22 mouse cellular contexts compared by ENCODE assay signal in the genomic region with DNA sequence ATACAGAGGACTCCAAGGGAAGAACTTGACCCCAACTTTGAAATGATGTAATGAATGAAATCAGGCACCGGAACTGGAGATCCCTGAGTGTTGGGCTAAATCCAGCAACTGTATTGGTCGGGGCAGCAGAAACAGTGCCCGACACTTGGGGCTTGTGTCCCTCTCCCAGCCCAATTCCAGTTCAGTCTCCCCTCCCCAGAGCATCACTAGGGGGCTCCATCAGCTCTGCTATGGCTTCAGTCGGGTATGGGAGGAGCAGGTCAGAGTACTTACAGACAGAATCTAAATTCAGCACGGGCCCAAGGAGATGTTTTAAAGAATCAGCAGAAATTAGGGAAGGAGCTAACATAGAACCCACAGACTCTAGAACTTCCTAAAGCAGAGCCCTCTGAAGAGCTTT.
DNase-seq lines count a peak whose midpoint lies in the region; ATAC-seq and TF ChIP-seq lines count a peak whose summit lies in the region.
"Had no signal": no experiment of that assay in that cellular context is flagged by ENCODE, and none has a peak within 500 bp of the region (broad histone marks: within the 10 kb centered on the region; RNA-seq: fewer than 3 reads in every experiment).

No protein-coding gene starts in this region.

- no peaks in the 10 kb centered on the region for H3K9me3 ChIP-seq in heart, embryonic 11.5 days (replicated peaks; ENCODE audit: control insufficient read depth, low read length)
- H3K9me3 ChIP-seq in ES-Bruce4 (replicated peaks; ENCODE audit: control insufficient read depth, insufficient read depth, low read length, poor library complexity, severe bottlenecking): no peaks in the 10 kb centered on the region
- H3K9me3 ChIP-seq: embryonic facial prominence, embryonic 10.5 days; G1E; liver, embryonic 15.5 days; stomach, embryonic 15.5 days had no signal

- intact Hi-C loops in heart, adult 2 months (cut with DNase I): loop anchor here (5.0 kb wide), 1 partner anchor 162 kb away; no protein-coding TSS in a partner anchor
- intact Hi-C loops in left cerebral cortex, adult 2 months (cut with DNase I): no loop called here

- TF ChIP-seq CTCF in heart, adult 2 months (IDR thresholded peaks at IDR 0.05): peak; percentile 35
- peak; percentile 22; the same call in 1 of the 2 replicates for TF ChIP-seq CTCF in left cerebral cortex, adult 2 months (IDR thresholded peaks at IDR 0.05)
- peak; percentile 80 for TF ChIP-seq CTCF in ES-Bruce4 (IDR thresholded peaks at IDR 0.05; ENCODE audit: low read depth, low read length)

- no peaks in the 10 kb centered on the region for H3K4me1 ChIP-seq in heart, adult 2 months (ENCODE audit: control insufficient read depth, insufficient read depth, low read length)
- H3K4me1 ChIP-seq in heart, embryonic 11.5 days (ENCODE audit: control insufficient read depth, insufficient read depth, low read length): peaks cover 3% of the 10 kb centered on the region; the same call in 1 of the 2 replicates
- no peaks in the 10 kb centered on the region for H3K4me1 ChIP-seq in ES-Bruce4 (ENCODE audit: control insufficient read depth, insufficient read depth, low read length)
- H3K4me1 ChIP-seq: liver, embryonic 15.5 days had no signal

- WGBS in heart, adult 2 months: 81% methylated on average over 5 of the region's 5 CpGs
- 72% methylated on average over 5 of the region's 5 CpGs for WGBS in heart, embryonic 11.5 days (ENCODE audit: insufficient replicate concordance)

- H3K79me2 ChIP-seq in heart, adult 2 months (replicated peaks; ENCODE audit: control insufficient read depth, insufficient read depth, low read length): peaks cover 2% of the 10 kb centered on the region

- H3K36me3 ChIP-seq in heart, adult 2 months (ENCODE audit: control insufficient read depth, insufficient read depth, low read length): no peaks in the 10 kb centered on the region; the same call in 1 of the 2 replicates
- H3K36me3 ChIP-seq in heart, embryonic 11.5 days (ENCODE audit: control insufficient read depth, insufficient read depth, low read length): no peaks in the 10 kb centered on the region
- H3K36me3 ChIP-seq in ES-Bruce4 (ENCODE audit: control insufficient read depth, insufficient read depth, low read length, poor library complexity, severe bottlenecking): no peaks in the 10 kb centered on the region
- H3K36me3 ChIP-seq: G1E; liver, embryonic 15.5 days; stomach, embryonic 15.5 days had no signal

- no peak overlapping the region for H3K4me2 ChIP-seq in heart, embryonic 11.5 days
- H3K4me2 ChIP-seq: heart, embryonic 12.5 days; limb, embryonic 13.5 days; liver, embryonic 15.5 days; stomach, embryonic 15.5 days had no signal

- no peak for ATAC-seq in heart, embryonic 11.5 days (replicated peaks; ENCODE audit: insufficient number of reproducible peaks, low FRiP score, low TSS enrichment)
- ATAC-seq in granulocyte monocyte progenitor cell, adult 5-6 weeks (replicated peaks; ENCODE audit: poor library complexity, severe bottlenecking): 0 out of 2 replicates have a peak, but pooled peaks have one; percentile 20
- ATAC-seq: forebrain, embryonic 14.5 days; midbrain, embryonic 16.5 days had no signal

- no peak overlapping the region for H3K4me3 ChIP-seq in heart, adult 2 months
- no peak overlapping the region for H3K4me3 ChIP-seq in heart, embryonic 11.5 days (ENCODE audit: low read depth, low read length)
- no peak overlapping the region for H3K4me3 ChIP-seq in left cerebral cortex, adult 2 months
- H3K4me3 ChIP-seq in ES-Bruce4 (ENCODE audit: low read depth, low read length): no peak overlapping the region
- H3K4me3 ChIP-seq: embryonic facial prominence, embryonic 10.5 days; heart, embryonic 12.5 days; limb, embryonic 13.5 days; liver, embryonic 15.5 days; stomach, embryonic 15.5 days had no signal

- no peak for TF ChIP-seq EP300 in heart, adult 2 months (IDR thresholded peaks at IDR 0.05; ENCODE audit: insufficient read depth, low read depth, low read length)
- no peak for TF ChIP-seq EP300 in ES-Bruce4 (IDR thresholded peaks at IDR 0.05; ENCODE audit: insufficient read depth, low read depth, low read length)

- no peaks in the 10 kb centered on the region for H3K27me3 ChIP-seq in heart, adult 2 months (ENCODE audit: control insufficient read depth, insufficient read depth, low read length)
- H3K27me3 ChIP-seq in heart, embryonic 11.5 days (ENCODE audit: control insufficient read depth, insufficient read depth, low read length): no peaks in the 10 kb centered on the region
- no peaks in the 10 kb centered on the region; the same call in 1 of the 2 replicates for H3K27me3 ChIP-seq in ES-Bruce4 (ENCODE audit: control insufficient read depth, insufficient read depth, low read length, poor library complexity, severe bottlenecking)
- H3K27me3 ChIP-seq: heart, embryonic 12.5 days; limb, embryonic 13.5 days; liver, embryonic 15.5 days; stomach, embryonic 15.5 days had no signal

- no peak for TF ChIP-seq POLR2A in heart, adult 2 months (IDR thresholded peaks at IDR 0.05; ENCODE audit: insufficient read depth, low read depth, low read length)
- no peak for TF ChIP-seq POLR2A in ES-Bruce4 (IDR thresholded peaks at IDR 0.05; ENCODE audit: insufficient read depth, low read length)

- DNase-seq in heart, adult 2 months: no peak
- no peak for DNase-seq in left cerebral cortex, adult 2 months (ENCODE audit: extremely low spot score in 1 of 2, low spot score in 2 of 2)
- no peak for DNase-seq in left cerebral cortex, adult 8-10 months (ENCODE audit: low spot score in 2 of 2)
- DNase-seq in neural tube, embryonic 10.5 days (ENCODE audit: extremely low spot score, low spot score): no peak
- DNase-seq: adrenal gland, adult 2 months; B cell, adult 2 months; cerebellum, adult 11-12 months; cerebellum, postnatal 25 days; kidney, postnatal 10 days; layer of hippocampus, adult 9-11 months; right cerebral cortex, postnatal 14 days had no signal

- no peak overlapping the region for H3K9ac ChIP-seq in heart, adult 2 months (ENCODE audit: low read depth, low read length)
- no peak overlapping the region for H3K9ac ChIP-seq in heart, embryonic 11.5 days (ENCODE audit: low read depth, low read length)
- H3K9ac ChIP-seq in ES-Bruce4 (ENCODE audit: low read depth, poor library complexity, severe bottlenecking): no peak overlapping the region
- H3K9ac ChIP-seq: heart, embryonic 12.5 days; limb, embryonic 13.5 days; liver, embryonic 15.5 days; stomach, embryonic 15.5 days had no signal

- no peak overlapping the region for H3K27ac ChIP-seq in heart, adult 2 months
- H3K27ac ChIP-seq in heart, embryonic 11.5 days (ENCODE audit: low read depth, low read length): no peak overlapping the region
- H3K27ac ChIP-seq in left cerebral cortex, adult 2 months: no peak overlapping the region
- no peak overlapping the region for H3K27ac ChIP-seq in ES-Bruce4 (ENCODE audit: insufficient read depth, low read length)
- H3K27ac ChIP-seq: embryonic facial prominence, embryonic 10.5 days; limb, embryonic 13.5 days; liver, embryonic 15.5 days; stomach, embryonic 15.5 days had no signal

Comparison
In these comparisons a context has a peak if more than half of its experiments do, and no peak if none do; other contexts are left out.
1. CTCF ChIP-seq: peak in every context shown above with its lines; median percentile 80 in ES-Bruce4; 35 in heart, adult 2 months; 22 in left cerebral cortex, adult 2 months.